Mouse (Mus musculus): Measurements from ENCODE around the gene Nos1. TPM values are rescaled to one million over a fixed set of nuclear protein-coding genes. Genes with fewer than 3 reads are reported as not detected.

The Nos1 gene
- polyA plus RNA-seq, 1 experiment from 2014 or later: 0.11 TPM

DNA sequence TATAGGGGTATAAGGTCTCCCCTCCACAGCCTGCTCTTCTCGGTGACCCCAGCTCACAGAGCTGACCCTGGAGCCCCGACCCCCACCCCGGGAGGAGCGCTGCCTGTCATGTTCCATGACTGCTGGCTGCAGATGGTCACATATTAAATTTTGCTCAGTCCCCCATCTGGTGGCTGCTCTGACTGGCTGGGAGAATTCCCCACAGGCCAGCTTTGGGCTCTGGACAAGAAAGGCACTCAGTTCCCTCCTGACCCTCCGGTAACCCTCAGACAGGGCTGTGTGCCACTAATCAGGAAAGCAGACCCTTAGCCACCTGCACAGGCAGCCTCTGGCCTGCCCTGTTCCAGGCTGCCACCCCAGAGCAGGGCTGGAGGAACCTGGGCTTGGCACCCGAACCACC, 38.0 kb downstream of the Nos1 start:
- Histone ChIP-seq H3K9ac (no peak overlapping the region), H3K9me3 (ENCODE audit: low read depth, low read length) (no peaks in the 10 kb centered on the region), H3K4me3 (ENCODE audit: low read depth, low read length) (no peak overlapping the region), H3K4me2 (no peak overlapping the region), H3K4me1 (ENCODE audit: insufficient read depth) (no peaks in the 10 kb centered on the region), H3K36me3 (ENCODE audit: insufficient read depth) (no peaks in the 10 kb centered on the region), H3K27ac (ENCODE audit: low read depth) (no peak overlapping the region), H3K27me3 (ENCODE audit: insufficient read depth, low read length) (no peaks in the 10 kb centered on the region)
- ATAC-seq (ENCODE audit: insufficient read depth): no peak
- 82% methylated on average over 6 of the region's 6 CpGs for whole genome bisulfite sequencing
- no peak for DNase-seq
- TF ChIP-seq CTCF (IDR thresholded peaks at IDR 0.05; ENCODE audit: low read depth): no peak

DNA sequence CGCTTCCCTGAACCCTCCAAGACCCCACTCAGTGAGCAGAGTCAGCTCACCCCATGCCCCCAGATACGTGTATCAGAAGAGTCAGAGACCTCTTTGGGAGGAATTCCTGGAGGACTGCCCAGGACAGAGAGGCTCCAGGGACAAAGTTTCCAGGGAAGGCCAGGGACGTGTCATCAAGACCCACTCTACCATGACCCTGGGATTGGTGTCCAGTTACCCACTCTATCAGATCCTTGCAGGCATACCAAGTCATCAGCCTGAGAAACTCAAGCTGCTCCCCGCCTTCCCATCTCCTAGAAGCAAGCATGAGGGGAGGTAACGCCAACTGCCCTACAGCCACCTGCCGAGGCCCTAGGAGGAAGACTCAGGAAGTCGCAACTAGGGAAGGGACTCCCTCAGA, 39.6 kb downstream of the Nos1 start:
- H3K36me3 ChIP-seq (ENCODE audit: insufficient read depth): no peaks in the 10 kb centered on the region
- 36% methylated on average over 7 of the region's 7 CpGs for WGBS
- no peak overlapping the region for H3K4me2 ChIP-seq
- no peaks in the 10 kb centered on the region for H3K4me1 ChIP-seq (ENCODE audit: insufficient read depth)
- H3K4me3 ChIP-seq (ENCODE audit: low read depth, low read length): no peak overlapping the region
- no peaks in the 10 kb centered on the region for H3K9me3 ChIP-seq (ENCODE audit: low read depth, low read length)
- ATAC-seq (ENCODE audit: insufficient read depth) (no peak), DNase-seq (no peak)
- no peak for TF ChIP-seq CTCF (IDR thresholded peaks at IDR 0.05; ENCODE audit: low read depth)
- H3K27me3 ChIP-seq (ENCODE audit: insufficient read depth, low read length): no peaks in the 10 kb centered on the region
- H3K27ac ChIP-seq (ENCODE audit: low read depth): no peak overlapping the region
- no peak overlapping the region for H3K9ac ChIP-seq

DNA sequence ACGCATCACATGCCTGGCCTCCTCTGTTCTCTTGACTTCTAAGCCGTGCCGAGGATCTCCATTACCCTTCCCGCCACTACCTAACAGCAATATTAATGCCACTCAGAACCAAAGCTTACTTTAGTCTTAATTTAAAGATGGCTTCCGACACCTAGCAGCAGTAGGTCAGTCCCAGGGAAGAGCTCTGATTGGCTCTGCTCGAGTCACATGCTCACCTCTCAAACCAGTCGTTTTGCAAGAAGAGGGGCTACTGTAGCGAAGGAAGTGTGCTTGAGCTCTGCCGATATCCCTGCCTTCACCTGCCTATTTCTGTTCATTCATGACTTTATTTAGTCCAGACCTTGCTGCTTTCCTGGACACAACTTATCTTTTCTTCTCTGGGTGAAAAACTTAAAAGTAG, 43.0 kb downstream of the Nos1 start:
- Histone ChIP-seq H3K9me3 (ENCODE audit: low read depth, low read length) (no peaks in the 10 kb centered on the region), H3K36me3 (ENCODE audit: insufficient read depth) (no peaks in the 10 kb centered on the region), H3K4me3 (ENCODE audit: low read depth, low read length) (no peak overlapping the region), H3K27ac (ENCODE audit: low read depth) (no peak overlapping the region), H3K27me3 (ENCODE audit: insufficient read depth, low read length) (no peaks in the 10 kb centered on the region), H3K4me2 (no peak overlapping the region), H3K9ac (no peak overlapping the region), H3K4me1 (ENCODE audit: insufficient read depth) (no peaks in the 10 kb centered on the region)
- TF ChIP-seq CTCF (IDR thresholded peaks at IDR 0.05; ENCODE audit: low read depth): no peak
- no peak for DNase-seq
- ATAC-seq (ENCODE audit: insufficient read depth): no peak
- 83% methylated on average over 9 of the region's 9 CpGs for WGBS

DNA sequence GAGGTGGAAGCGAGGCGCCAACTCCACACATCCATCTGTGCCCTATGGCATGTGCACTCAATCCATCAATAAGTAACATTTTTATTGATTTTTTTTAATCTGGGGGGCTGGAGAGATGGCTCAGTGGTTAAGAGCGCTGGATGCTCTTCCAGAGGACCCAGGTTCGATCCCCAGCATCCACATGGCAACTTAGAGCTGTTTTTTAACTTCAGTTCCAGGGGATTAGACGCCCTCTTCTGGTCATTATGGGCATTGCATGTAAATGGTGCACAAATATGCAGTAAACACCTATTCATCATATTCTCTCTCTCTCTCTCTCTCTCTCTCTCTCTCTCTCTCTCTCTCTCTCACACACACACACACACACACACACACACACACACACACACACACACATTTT, 43.7 kb downstream of the Nos1 start:
- Histone ChIP-seq H3K27ac (ENCODE audit: low read depth) (no peak overlapping the region), H3K9ac (no peak overlapping the region), H3K4me1 (ENCODE audit: insufficient read depth) (no peaks in the 10 kb centered on the region), H3K4me2 (no peak overlapping the region), H3K9me3 (ENCODE audit: low read depth, low read length) (no peaks in the 10 kb centered on the region), H3K4me3 (ENCODE audit: low read depth, low read length) (no peak overlapping the region), H3K27me3 (ENCODE audit: insufficient read depth, low read length) (no peaks in the 10 kb centered on the region), H3K36me3 (ENCODE audit: insufficient read depth) (no peaks in the 10 kb centered on the region)
- peak; percentile 30 for DNase-seq
- ATAC-seq (ENCODE audit: insufficient read depth): no peak
- TF ChIP-seq CTCF (IDR thresholded peaks at IDR 0.05; ENCODE audit: low read depth): peak; percentile 55
- 80% methylated on average over 5 of the region's 5 CpGs for WGBS

DNA sequence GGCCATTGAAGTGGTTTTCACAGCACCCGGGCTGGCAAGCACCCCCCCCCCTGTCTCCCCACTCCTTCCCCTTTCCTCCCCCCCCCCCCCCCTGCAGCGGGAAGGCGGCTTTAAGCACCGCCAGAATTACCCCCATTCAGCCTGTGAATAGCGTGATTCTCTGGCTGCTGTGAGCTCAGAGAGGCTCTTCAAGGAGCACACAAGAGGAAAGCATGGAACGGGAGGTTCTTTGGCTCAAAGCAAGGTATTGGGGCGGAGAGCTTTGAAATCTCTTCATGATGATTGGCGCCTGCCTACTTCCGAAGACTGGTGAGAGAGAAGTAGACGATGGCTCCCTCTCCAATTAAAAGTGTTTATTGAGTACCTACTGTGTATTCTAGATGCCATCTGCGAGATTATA, 44.5 kb downstream of the Nos1 start:
- H3K36me3 ChIP-seq (ENCODE audit: insufficient read depth): no peaks in the 10 kb centered on the region
- no peak overlapping the region for H3K4me3 ChIP-seq (ENCODE audit: low read depth, low read length)
- DNase-seq (peak; percentile 19), ATAC-seq (ENCODE audit: insufficient read depth) (no peak)
- no peak for TF ChIP-seq CTCF (IDR thresholded peaks at IDR 0.05; ENCODE audit: low read depth)
- no peaks in the 10 kb centered on the region for H3K27me3 ChIP-seq (ENCODE audit: insufficient read depth, low read length)
- H3K4me2 ChIP-seq: no peak overlapping the region
- H3K9me3 ChIP-seq (ENCODE audit: low read depth, low read length): no peaks in the 10 kb centered on the region
- no peak overlapping the region for H3K9ac ChIP-seq
- no peaks in the 10 kb centered on the region for H3K4me1 ChIP-seq (ENCODE audit: insufficient read depth)
- WGBS: 56% methylated on average over 11 of the region's 11 CpGs
- H3K27ac ChIP-seq (ENCODE audit: low read depth): no peak overlapping the region

DNA sequence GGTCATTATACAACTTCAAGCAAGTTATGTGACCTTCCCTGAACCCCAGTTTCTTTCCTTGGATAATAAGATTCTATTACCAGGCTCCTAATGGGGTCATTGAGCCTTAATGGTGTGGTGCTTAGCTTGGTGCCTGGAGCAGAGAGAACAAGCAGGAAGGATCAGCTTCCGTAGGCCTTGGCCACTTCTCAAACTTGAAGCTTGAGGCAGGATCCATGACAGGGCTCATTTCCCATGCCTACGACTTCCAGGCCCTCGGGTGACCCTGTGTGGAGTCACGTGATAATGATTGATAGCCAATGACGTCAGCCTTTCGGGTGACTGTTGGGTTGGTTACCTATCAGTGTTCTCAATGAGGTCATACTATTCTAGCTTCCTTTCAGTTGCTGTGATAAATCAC, 46.5 kb downstream of the Nos1 start:
- WGBS: 67% methylated on average over 6 of the region's 6 CpGs
- Histone ChIP-seq H3K36me3 (ENCODE audit: insufficient read depth) (no peaks in the 10 kb centered on the region), H3K4me3 (ENCODE audit: low read depth, low read length) (no peak overlapping the region), H3K9ac (no peak overlapping the region), H3K9me3 (ENCODE audit: low read depth, low read length) (no peaks in the 10 kb centered on the region), H3K4me1 (ENCODE audit: insufficient read depth) (no peaks in the 10 kb centered on the region), H3K27me3 (ENCODE audit: insufficient read depth, low read length) (no peaks in the 10 kb centered on the region), H3K4me2 (no peak overlapping the region), H3K27ac (ENCODE audit: low read depth) (no peak overlapping the region)
- TF ChIP-seq CTCF (IDR thresholded peaks at IDR 0.05; ENCODE audit: low read depth): no peak
- ATAC-seq (ENCODE audit: insufficient read depth): no peak
- DNase-seq: no peak

DNA sequence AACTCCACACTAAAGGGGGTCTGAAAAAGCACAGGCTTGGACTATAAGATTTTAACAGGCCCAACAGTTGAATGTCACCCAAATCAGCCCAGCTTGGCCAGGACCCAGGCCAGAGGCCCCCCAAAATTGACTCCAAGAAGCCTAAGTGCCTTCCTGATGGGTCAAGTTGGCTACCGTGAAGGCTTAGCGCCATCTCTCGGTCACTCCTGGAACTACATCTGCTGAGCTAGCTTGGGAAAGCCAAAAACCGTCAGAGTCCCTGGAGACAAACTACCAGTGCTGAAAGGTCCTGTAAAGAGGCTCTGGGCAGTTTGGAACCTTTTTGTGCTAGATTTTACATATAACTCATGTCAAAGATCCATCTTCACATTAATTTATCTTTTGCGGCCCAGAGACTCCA, 56.1 kb downstream of the Nos1 start:
- no peaks in the 10 kb centered on the region for H3K4me1 ChIP-seq (ENCODE audit: insufficient read depth)
- no peak for ATAC-seq (ENCODE audit: insufficient read depth)
- H3K27me3 ChIP-seq (ENCODE audit: insufficient read depth, low read length): peaks cover 25% of the 10 kb centered on the region
- no peak overlapping the region for H3K4me2 ChIP-seq
- H3K9me3 ChIP-seq (ENCODE audit: low read depth, low read length): no peaks in the 10 kb centered on the region
- H3K27ac ChIP-seq (ENCODE audit: low read depth): no peak overlapping the region
- peak; percentile 91 for DNase-seq
- peak; percentile 95 for TF ChIP-seq CTCF (IDR thresholded peaks at IDR 0.05; ENCODE audit: low read depth)
- WGBS: 7% methylated on average over 5 of the region's 5 CpGs
- no peak overlapping the region for H3K9ac ChIP-seq
- no peaks in the 10 kb centered on the region for H3K36me3 ChIP-seq (ENCODE audit: insufficient read depth)
- no peak overlapping the region for H3K4me3 ChIP-seq (ENCODE audit: low read depth, low read length)

DNA sequence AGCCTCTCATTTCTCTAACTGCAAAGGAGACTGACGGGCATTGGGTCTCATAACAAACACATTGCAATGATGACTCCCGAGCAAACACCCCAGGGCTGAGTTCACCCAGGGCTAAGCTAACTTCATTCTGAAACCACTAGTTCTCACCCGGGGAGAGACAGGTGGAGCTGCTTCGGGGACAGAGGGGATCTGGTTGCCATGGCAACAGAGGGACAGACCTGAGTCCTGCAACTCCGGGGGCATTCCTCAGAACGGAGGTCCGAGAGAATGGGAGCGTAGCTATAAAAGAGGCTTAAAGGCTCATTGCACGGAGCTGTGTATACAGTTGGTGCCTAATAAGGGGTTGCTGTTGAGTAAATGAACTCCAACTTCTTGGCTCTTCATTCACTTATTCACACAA, 56.9 kb downstream of the Nos1 start:
- DNase-seq (no peak), ATAC-seq (ENCODE audit: insufficient read depth) (no peak)
- no peak overlapping the region for H3K4me2 ChIP-seq
- no peak overlapping the region for H3K4me3 ChIP-seq (ENCODE audit: low read depth, low read length)
- H3K27ac ChIP-seq (ENCODE audit: low read depth): no peak overlapping the region
- no peaks in the 10 kb centered on the region for H3K36me3 ChIP-seq (ENCODE audit: insufficient read depth)
- H3K4me1 ChIP-seq (ENCODE audit: insufficient read depth): no peaks in the 10 kb centered on the region
- H3K9ac ChIP-seq: no peak overlapping the region
- H3K9me3 ChIP-seq (ENCODE audit: low read depth, low read length): no peaks in the 10 kb centered on the region
- 27% methylated on average over 9 of the region's 9 CpGs for WGBS
- TF ChIP-seq CTCF (IDR thresholded peaks at IDR 0.05; ENCODE audit: low read depth): no peak
- H3K27me3 ChIP-seq (ENCODE audit: insufficient read depth, low read length): peaks cover 33% of the 10 kb centered on the region
